Mouse (Mus musculus) G1E-ER4 (cell line): ENCODE data around the gene Ube2a. TPM values are rescaled to one million over a fixed set of nuclear protein-coding genes. Genes with fewer than 3 reads are reported as not detected.

ENCODE experiments used
- GATA1 ChIP-seq: IDR thresholded peaks from one replicate; pipeline ENCODE4 v1.8.0; 2012; ENCODE audit warnings: low read length, inconsistent platforms
- polyA plus RNA-seq: library from polyadenylated mRNA; stranded (reverse); fragments of >175 nt; gene quantifications from 2 replicates; pipeline ENCODE4 v1.2.3, GENCODE M21; 2012

Ube2a gene
- polyA plus RNA-seq, result 94.4 and 117 TPM in 2 replicates

DNA sequence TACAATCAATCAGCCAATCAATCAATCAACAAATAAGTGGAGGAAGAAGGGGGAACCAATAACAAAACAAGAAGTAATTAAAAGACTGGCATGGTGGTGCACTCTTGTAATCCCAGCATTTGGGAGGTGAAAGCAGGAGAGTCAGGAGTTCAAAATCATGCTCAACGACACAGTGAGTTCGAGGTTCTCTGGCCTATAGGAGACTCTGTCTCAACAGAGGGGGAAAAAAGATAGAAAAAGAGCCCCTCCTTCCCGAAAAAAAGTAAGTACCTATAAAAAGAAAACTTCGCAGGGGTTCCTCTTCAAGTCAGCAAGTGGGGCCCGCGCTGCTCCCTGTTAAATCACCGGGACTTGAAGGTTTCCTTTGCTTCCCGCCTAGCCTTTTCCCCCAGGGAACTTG, at the start of gene Ube2a, which contains the start of gene C330007P06Rik:
Ube2a (plus strand) TSS at position 136 of the 400 bp plus-strand sequence.
C330007P06Rik (minus strand) TSS at position 347 of the 400 bp plus-strand sequence.
- TF ChIP-seq GATA1, result no peak

DNA sequence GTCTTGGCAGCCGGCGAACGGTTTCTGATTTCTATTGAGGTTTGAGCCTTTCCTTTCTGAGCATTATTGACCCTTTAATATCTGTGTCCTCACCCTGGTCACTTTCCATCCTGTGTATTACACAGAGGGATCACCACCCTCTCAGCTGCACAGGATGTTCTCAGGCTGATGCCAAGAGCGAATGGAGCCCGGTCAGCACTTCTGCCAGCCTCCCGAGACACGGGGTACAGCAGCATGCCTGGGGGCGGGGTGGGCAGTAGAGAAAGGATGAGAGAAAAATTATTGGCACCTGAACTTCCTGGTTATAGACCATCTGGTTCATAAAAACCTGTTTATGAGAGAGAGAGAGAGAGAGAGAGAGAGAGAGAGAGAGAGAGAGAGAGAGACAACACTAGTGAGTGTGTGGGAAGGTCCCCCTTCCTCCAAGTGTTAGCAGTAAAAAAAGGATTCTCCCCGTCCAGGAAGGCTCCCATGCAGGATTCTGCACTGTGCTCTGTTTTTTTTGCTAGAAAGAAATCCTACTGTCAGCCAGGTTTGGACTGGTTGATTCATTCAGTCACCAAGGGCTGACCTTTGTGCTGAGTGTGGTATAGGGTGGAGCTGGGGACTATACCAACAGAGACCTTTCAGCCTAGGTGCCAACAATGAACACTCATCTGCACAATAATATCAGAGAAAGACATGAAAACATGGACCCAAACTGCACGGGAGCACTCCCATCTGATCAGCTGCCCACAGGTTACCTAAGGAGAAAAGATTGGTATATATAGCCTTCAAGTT, 49.6 kb upstream of the Ube2a start:
- TF ChIP-seq GATA1, result no peak

DNA sequence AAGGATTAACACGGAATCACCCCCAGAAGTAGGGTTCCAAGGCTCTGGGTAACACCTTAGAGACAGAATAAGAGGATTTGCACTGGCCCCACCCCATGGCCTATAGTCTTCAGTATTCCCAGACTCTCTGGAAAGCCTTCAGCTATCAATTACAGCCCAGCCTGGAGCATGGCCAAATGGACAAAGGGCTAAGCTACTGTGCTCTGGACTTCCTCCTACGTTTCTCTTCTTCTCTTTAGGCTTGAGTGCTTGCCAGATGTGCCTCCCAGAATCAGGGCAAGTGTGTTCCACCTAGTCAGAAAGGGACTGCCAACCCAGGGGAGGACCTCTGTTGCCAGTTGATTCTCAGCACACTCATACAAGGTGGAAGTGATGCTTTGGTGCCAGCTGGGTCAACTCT, 48.7 kb upstream of the Ube2a start:
- TF ChIP-seq GATA1, result no peak

DNA sequence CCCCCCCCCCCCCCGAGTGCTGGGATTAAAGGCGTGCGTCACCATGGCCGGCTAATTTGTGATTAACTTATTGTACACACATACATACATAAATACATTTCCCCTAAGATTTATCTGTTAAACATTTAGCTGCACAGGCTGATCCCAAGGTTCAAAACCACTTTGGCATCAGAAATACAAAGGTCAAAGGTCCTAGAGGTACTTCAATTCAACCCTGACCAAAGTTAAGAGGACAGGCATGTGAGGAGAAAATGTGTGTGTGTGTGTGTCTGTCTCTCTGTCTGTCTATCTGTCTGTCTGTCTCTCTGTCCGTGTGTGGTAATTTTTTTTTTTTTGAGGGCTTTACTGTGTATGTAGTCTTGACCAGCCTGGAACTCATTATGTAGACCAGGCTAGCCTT, 46.8 kb upstream of the Ube2a start:
- TF ChIP-seq GATA1, result no peak

DNA sequence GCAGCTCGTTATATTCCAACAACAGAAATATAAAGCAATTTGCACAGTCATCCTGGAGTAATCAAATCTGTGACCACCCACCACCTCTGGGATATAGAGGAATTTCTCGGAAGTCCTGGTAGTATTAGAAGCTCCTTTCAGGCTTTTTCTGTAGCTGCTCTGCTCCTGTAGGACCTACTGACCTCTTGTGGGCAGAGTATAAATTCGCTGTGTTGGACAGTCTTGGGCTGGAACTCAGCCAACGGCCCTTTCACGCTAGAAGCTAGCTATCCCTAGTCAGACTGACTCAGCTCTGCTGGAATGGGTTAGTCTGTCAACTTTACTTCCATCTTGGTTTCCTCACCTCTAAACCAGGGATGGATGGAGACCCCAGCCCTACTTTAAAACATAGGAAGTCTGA, 43.4 kb upstream of the Ube2a start:
- TF ChIP-seq GATA1, result no peak

DNA sequence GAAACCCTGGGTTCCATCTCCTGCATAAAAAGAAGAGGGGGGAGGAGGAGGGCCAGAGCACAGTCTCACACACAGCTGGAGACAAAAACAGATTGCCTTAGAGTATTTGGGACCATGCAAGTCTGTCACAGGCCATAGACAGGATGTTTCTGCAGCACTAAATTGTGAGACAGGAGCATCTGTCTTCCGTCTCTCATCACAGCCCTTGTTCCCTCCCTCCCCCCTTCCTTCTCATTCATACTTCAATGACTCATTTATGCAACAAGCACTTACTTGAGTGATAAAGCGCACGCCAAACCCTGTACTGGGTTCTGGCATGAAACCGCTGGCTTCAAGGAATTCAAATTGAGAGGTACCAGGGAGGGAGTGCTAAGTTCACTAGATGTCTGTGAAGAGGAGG, 42.1 kb upstream of the Ube2a start:
- TF ChIP-seq GATA1, result no peak

DNA sequence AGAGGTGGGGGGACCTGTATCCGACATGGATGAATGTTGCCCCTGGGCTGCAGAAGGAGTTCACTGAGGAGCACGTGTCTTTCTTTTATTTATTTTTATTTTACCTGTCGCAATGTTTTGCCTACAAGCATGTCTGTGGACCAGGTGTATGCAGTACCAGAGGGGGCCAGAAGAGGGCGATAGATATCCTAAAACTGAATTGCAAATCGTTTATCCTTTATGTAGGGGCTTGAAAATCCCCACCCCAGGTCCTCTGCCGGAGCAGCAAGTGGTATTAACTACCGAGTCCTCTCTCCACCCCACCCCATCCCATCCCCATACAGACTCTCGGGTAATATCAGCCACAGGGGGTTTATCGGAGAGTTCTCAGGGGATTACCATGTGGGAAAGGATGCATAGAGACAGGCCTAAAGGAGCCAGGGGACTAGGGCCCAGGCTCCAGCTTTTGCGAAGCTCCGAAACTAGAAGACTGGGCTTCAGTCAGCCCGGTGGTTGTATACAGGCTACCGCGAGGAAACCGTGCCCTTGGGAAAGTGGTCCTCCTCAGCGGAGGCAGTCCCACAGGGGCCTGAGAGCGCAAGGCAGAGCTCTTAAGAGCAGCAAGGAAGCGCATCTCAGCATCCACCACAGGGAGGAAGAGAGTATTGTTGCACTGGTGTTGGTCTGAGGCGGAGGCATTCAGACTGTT, 40.2 kb upstream of the Ube2a start:
- no peak for TF ChIP-seq GATA1

DNA sequence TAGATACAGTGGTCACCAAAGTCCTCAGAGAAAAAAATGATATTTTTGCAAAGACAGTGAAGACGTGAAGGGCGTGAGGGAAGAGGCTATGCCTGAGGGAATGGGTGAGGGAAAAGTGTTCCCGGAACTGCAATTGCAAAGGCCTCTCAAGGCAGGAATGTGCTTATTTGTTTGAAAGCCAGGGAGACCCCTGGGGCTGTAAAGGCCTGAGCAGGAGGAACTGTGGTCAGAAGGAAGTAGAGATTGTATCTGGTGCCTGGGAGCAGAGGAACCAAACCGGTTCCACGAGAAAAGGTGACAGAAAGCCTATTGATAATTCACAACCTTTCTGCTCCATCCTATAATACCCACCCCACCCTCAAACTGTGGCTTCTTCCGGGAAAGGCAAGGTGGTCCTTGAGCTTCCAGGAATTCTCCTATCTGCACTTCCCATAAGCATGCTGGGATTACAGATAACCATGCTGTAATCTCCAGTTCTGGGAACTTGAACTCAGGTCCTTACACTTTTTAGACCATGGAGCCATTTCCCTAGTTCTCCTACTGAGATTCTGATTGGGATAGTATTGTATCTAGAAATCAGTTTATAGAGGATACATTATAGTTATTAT, 36.5 kb upstream of the Ube2a start:
- TF ChIP-seq GATA1, result no peak

DNA sequence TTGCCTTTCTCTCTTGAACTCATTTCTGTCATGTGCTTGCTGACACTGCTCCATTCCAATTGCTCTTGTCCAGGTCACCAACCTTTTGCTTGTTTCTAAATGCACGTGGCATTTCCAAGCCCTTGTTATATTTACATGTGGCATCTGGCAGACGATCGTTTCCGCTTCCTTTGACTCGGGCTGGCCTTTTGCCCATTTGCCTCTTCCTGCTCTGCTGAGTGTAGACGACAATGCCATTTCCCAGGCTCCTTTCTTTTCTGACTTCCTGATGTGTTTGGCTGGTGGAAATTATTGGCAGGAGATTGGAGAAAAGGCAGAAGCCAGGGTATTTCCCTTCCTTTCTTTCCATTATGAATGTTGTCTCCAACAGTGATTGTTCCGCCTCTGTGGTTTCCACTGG, 34.3 kb upstream of the Ube2a start:
- TF ChIP-seq GATA1, result no peak

DNA sequence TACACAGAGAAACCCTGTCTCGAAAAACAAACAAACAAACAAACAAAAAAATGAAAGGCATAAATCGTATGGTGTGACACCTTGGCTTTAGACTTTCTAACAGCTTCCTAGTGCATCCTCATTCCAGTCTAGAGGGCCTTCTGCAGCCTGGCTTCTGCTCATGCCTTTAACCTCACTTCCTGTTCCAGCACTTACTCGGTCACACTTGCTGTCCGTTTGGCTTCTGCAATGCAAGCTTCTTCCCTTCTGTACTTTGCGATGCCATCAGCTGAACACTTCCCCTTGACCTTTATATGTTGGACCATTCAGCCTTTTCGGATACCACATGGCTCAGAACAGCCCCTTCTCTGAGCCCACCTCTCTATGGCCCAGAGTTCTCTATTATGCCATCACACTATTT, 32.0 kb upstream of the Ube2a start:
- no peak for TF ChIP-seq GATA1

DNA sequence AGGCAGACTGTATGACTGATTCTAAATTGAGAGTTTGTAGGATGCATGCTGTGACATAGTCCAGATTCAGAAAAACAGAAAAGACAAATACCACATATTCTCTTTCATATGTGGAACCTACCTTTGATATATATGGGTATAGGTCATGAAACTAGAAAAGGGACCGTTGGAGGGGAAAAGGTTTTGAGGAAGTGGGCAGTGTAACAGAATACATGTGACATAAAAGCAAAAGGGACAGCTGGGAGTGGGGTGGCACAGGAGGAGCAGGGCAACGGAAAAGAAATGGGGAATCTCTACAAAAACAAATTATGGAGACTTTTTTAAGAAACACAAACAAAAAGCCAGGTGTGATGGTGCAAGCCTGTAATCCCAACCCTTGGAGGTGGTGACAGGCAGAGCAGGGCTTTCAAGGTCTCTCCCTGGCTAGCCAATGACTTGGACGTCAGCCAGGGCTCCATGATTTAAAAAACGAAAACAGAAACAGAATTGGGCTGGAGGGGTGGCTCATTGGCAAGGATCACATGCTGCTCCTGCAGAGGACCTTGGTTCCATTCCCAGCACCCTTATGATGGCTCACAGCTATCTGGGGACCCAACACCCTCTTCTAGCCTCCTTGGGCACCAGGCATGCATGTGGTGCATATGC, 30.2 kb upstream of the Ube2a start:
- TF ChIP-seq GATA1, result no peak

DNA sequence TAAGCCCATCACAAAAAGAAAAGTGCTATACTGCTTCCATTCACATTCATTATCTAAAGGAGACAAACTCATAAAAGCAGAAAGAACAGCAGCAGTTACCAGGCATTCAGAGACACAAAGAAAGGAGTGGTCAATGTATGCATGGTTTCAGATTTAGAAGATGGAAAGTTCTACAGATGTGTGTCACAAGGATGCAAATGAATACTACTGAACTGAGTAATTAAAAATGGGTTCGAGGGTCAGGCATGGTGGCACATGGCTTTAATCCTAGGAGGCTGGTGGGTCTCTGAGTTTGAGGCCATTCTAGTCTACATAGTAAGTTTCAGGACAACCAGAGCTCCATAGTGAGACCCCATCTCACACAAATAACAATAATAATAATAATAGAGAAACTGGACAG, 26.5 kb upstream of the Ube2a start:
- no peak for TF ChIP-seq GATA1

DNA sequence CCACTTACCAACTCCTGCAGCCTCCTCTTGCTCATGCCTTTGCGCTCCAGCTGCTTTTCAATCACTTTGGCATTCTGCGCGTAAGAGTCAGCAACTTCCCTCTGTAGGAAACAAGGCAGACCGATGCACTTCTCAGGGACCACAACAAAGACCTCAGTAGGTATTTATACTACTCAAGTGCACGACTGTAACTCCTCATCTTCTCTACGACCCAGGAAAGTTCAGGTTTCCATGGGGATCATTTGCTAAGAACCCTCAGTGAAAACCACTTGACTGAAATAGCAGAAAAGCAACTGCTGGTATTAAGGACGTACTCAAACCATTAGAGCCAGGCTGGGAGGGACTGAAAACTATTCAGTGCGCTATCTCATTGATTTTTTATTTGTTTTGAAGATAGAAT, 21.1 kb upstream of the Ube2a start:
- no peak for TF ChIP-seq GATA1

DNA sequence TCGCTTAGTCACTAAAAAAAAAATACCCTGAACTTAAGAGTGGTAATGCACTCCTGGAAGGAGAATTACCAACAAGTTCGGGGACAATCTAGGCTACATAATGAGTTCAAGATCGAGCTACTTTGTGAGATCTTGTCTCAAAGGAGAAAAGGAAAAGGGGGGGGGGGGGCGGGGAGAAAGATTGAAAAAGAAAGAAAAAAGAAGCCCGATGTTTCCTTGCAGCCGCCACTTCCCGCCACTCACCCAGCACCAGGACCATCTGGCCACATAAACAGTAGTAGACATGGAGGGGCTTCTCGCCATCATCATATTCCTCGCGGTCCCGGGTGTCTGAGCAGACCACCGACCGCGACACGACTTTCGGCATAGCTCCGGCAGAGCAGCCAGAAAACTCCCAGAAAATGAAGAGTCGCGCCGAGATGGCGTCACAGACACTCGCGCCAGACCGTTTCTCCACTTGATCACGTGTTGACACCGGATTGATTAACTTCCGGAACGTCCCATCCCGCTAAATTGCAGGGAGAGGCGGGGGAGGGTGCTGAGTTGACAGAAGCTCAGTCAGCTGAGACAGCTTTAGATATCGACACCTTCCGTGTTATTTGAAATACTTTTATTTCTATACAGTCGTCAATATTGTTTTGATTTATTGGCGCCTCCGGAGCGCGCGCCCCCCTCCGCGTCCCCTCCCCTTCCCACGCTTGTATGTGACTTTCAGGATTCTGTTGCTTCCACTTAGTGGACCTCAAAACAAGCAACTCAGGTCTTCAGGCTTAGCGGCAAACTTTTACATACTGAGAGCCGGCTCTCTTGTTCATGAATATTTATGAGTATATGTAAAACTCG, 9.7 kb upstream of the Ube2a start:
- TF ChIP-seq GATA1, result no peak
